Mouse (Mus musculus): Measurements from ENCODE around the gene Gsap. TPM values are rescaled to one million over a fixed set of nuclear protein-coding genes. Genes with fewer than 3 reads are reported as not detected.

The Gsap gene
- polyA plus RNA-seq, 1 experiment from 2014 or later: 1.7 TPM

- Histone ChIP-seq H3K36me3 (replicated peaks; ENCODE audit: control insufficient read depth, insufficient read depth, low read depth, low read length) (no peaks in the 10 kb centered on the region), H3K9ac (replicated peaks; ENCODE audit: low read length) (no peak overlapping the region), H3K4me2 (ENCODE audit: low read depth, low read length) (no peak overlapping the region), H3K27me3 (ENCODE audit: control insufficient read depth, insufficient read depth, low read length) (no peaks in the 10 kb centered on the region), H3K27ac (replicated peaks; ENCODE audit: low read depth, low read length) (no peak overlapping the region), H3K4me1 (ENCODE audit: control insufficient read depth, insufficient read depth, low read length) (no peaks in the 10 kb centered on the region), H3K9me3 (replicated peaks; ENCODE audit: control insufficient read depth, low read length) (no peaks in the 10 kb centered on the region), H3K4me3 (ENCODE audit: low read depth, low read length) (no peak overlapping the region)
- 71% methylated on average over 1 of the region's 1 CpGs for WGBS
- no peak for ATAC-seq (replicated peaks; ENCODE audit: insufficient number of reproducible peaks, low FRiP score, low TSS enrichment, low read depth)
- no peak for DNase-seq (ENCODE audit: low spot score)
Measured at GRCm38 (mm10) chr5:21153672-21154071, 32.4 kb upstream of the Gsap start.

GRCm38 (mm10) chr5:21156770-21157169 lies 29.3 kb upstream of the Gsap start:
- Histone ChIP-seq H3K27ac (replicated peaks; ENCODE audit: low read depth, low read length) (no peak overlapping the region), H3K4me1 (ENCODE audit: control insufficient read depth, insufficient read depth, low read length) (no peaks in the 10 kb centered on the region)
- no peak for ATAC-seq (replicated peaks; ENCODE audit: insufficient number of reproducible peaks, low FRiP score, low TSS enrichment, low read depth)

GRCm38 (mm10) chr5:21159536-21159935 lies 26.5 kb upstream of the Gsap start:
- Histone ChIP-seq H3K4me3 (ENCODE audit: low read depth, low read length) (no peak overlapping the region), H3K36me3 (replicated peaks; ENCODE audit: control insufficient read depth, insufficient read depth, low read depth, low read length) (no peaks in the 10 kb centered on the region), H3K27ac (replicated peaks; ENCODE audit: low read depth, low read length) (no peak overlapping the region), H3K9ac (replicated peaks; ENCODE audit: low read length) (no peak overlapping the region), H3K4me2 (ENCODE audit: low read depth, low read length) (no peak overlapping the region), H3K27me3 (ENCODE audit: control insufficient read depth, insufficient read depth, low read length) (no peaks in the 10 kb centered on the region), H3K9me3 (replicated peaks; ENCODE audit: control insufficient read depth, low read length) (no peaks in the 10 kb centered on the region), H3K4me1 (ENCODE audit: control insufficient read depth, insufficient read depth, low read length) (no peaks in the 10 kb centered on the region)
- no peak for ATAC-seq (replicated peaks; ENCODE audit: insufficient number of reproducible peaks, low FRiP score, low TSS enrichment, low read depth)
- WGBS: 88% methylated on average over 3 of the region's 3 CpGs
- DNase-seq (ENCODE audit: low spot score): no peak

More at GRCm38 (mm10) chr5:21156770-21157169, 29.3 kb upstream of the Gsap start:
- DNase-seq (ENCODE audit: low spot score): no peak
- no peak overlapping the region for H3K9ac ChIP-seq (replicated peaks; ENCODE audit: low read length)
- no peak overlapping the region for H3K4me3 ChIP-seq (ENCODE audit: low read depth, low read length)
- WGBS: 86% methylated on average over 3 of the region's 3 CpGs
- H3K36me3 ChIP-seq (replicated peaks; ENCODE audit: control insufficient read depth, insufficient read depth, low read depth, low read length): no peaks in the 10 kb centered on the region
- H3K9me3 ChIP-seq (replicated peaks; ENCODE audit: control insufficient read depth, low read length): no peaks in the 10 kb centered on the region
- H3K4me2 ChIP-seq (ENCODE audit: low read depth, low read length): no peak overlapping the region
- no peaks in the 10 kb centered on the region for H3K27me3 ChIP-seq (ENCODE audit: control insufficient read depth, insufficient read depth, low read length)

- no peak overlapping the region for H3K4me3 ChIP-seq (ENCODE audit: low read depth, low read length)
- ATAC-seq (replicated peaks; ENCODE audit: insufficient number of reproducible peaks, low FRiP score, low TSS enrichment, low read depth) (no peak), DNase-seq (ENCODE audit: low spot score) (no peak)
- no peak overlapping the region for H3K27ac ChIP-seq (replicated peaks; ENCODE audit: low read depth, low read length)
- WGBS: 81% methylated on average over 1 of the region's 1 CpGs
- H3K27me3 ChIP-seq (ENCODE audit: control insufficient read depth, insufficient read depth, low read length): no peaks in the 10 kb centered on the region
- no peaks in the 10 kb centered on the region for H3K4me1 ChIP-seq (ENCODE audit: control insufficient read depth, insufficient read depth, low read length)
- H3K36me3 ChIP-seq (replicated peaks; ENCODE audit: control insufficient read depth, insufficient read depth, low read depth, low read length): no peaks in the 10 kb centered on the region
- no peaks in the 10 kb centered on the region for H3K9me3 ChIP-seq (replicated peaks; ENCODE audit: control insufficient read depth, low read length)
- H3K9ac ChIP-seq (replicated peaks; ENCODE audit: low read length): no peak overlapping the region
- H3K4me2 ChIP-seq (ENCODE audit: low read depth, low read length): no peak overlapping the region
Measured at GRCm38 (mm10) chr5:21160781-21161180, 25.3 kb upstream of the Gsap start.

GRCm38 (mm10) chr5:21163421-21163820 lies 22.6 kb upstream of the Gsap start:
- Histone ChIP-seq H3K27ac (replicated peaks; ENCODE audit: low read depth, low read length) (no peak overlapping the region), H3K4me2 (ENCODE audit: low read depth, low read length) (no peak overlapping the region), H3K9ac (replicated peaks; ENCODE audit: low read length) (no peak overlapping the region), H3K4me3 (ENCODE audit: low read depth, low read length) (no peak overlapping the region), H3K27me3 (ENCODE audit: control insufficient read depth, insufficient read depth, low read length) (no peaks in the 10 kb centered on the region), H3K9me3 (replicated peaks; ENCODE audit: control insufficient read depth, low read length) (no peaks in the 10 kb centered on the region), H3K36me3 (replicated peaks; ENCODE audit: control insufficient read depth, insufficient read depth, low read depth, low read length) (no peaks in the 10 kb centered on the region), H3K4me1 (ENCODE audit: control insufficient read depth, insufficient read depth, low read length) (no peaks in the 10 kb centered on the region)
- DNase-seq (ENCODE audit: low spot score) (no peak), ATAC-seq (replicated peaks; ENCODE audit: insufficient number of reproducible peaks, low FRiP score, low TSS enrichment, low read depth) (no peak)
- 83% methylated on average over 3 of the region's 3 CpGs for WGBS

- Histone ChIP-seq H3K4me3 (ENCODE audit: low read depth, low read length) (no peak overlapping the region), H3K4me1 (ENCODE audit: control insufficient read depth, insufficient read depth, low read length) (no peaks in the 10 kb centered on the region), H3K27ac (replicated peaks; ENCODE audit: low read depth, low read length) (no peak overlapping the region), H3K27me3 (ENCODE audit: control insufficient read depth, insufficient read depth, low read length) (no peaks in the 10 kb centered on the region), H3K36me3 (replicated peaks; ENCODE audit: control insufficient read depth, insufficient read depth, low read depth, low read length) (no peaks in the 10 kb centered on the region), H3K9me3 (replicated peaks; ENCODE audit: control insufficient read depth, low read length) (no peaks in the 10 kb centered on the region), H3K9ac (replicated peaks; ENCODE audit: low read length) (no peak overlapping the region), H3K4me2 (ENCODE audit: low read depth, low read length) (no peak overlapping the region)
- no peak for DNase-seq (ENCODE audit: low spot score)
- no peak for ATAC-seq (replicated peaks; ENCODE audit: insufficient number of reproducible peaks, low FRiP score, low TSS enrichment, low read depth)
- 87% methylated on average over 8 of the region's 8 CpGs for WGBS
Measured at GRCm38 (mm10) chr5:21168689-21169345, 17.2 kb upstream of the Gsap start.

GRCm38 (mm10) chr5:21169346-21169745 lies 16.7 kb upstream of the Gsap start:
- DNase-seq (ENCODE audit: low spot score) (no peak), ATAC-seq (replicated peaks; ENCODE audit: insufficient number of reproducible peaks, low FRiP score, low TSS enrichment, low read depth) (no peak)
- Histone ChIP-seq H3K9me3 (replicated peaks; ENCODE audit: control insufficient read depth, low read length) (no peaks in the 10 kb centered on the region), H3K9ac (replicated peaks; ENCODE audit: low read length) (no peak overlapping the region), H3K27ac (replicated peaks; ENCODE audit: low read depth, low read length) (no peak overlapping the region), H3K4me2 (ENCODE audit: low read depth, low read length) (no peak overlapping the region), H3K4me1 (ENCODE audit: control insufficient read depth, insufficient read depth, low read length) (no peaks in the 10 kb centered on the region), H3K36me3 (replicated peaks; ENCODE audit: control insufficient read depth, insufficient read depth, low read depth, low read length) (no peaks in the 10 kb centered on the region), H3K27me3 (ENCODE audit: control insufficient read depth, insufficient read depth, low read length) (no peaks in the 10 kb centered on the region), H3K4me3 (ENCODE audit: low read depth, low read length) (no peak overlapping the region)
- 58% methylated on average over 3 of the region's 3 CpGs for WGBS

GRCm38 (mm10) chr5:21169877-21170276 lies 16.2 kb upstream of the Gsap start:
- H3K27ac ChIP-seq (replicated peaks; ENCODE audit: low read depth, low read length): no peak overlapping the region
- H3K4me1 ChIP-seq (ENCODE audit: control insufficient read depth, insufficient read depth, low read length): no peaks in the 10 kb centered on the region
- H3K27me3 ChIP-seq (ENCODE audit: control insufficient read depth, insufficient read depth, low read length): no peaks in the 10 kb centered on the region
- no peaks in the 10 kb centered on the region for H3K36me3 ChIP-seq (replicated peaks; ENCODE audit: control insufficient read depth, insufficient read depth, low read depth, low read length)
- no peak for ATAC-seq (replicated peaks; ENCODE audit: insufficient number of reproducible peaks, low FRiP score, low TSS enrichment, low read depth)
- H3K9me3 ChIP-seq (replicated peaks; ENCODE audit: control insufficient read depth, low read length): no peaks in the 10 kb centered on the region
- H3K9ac ChIP-seq (replicated peaks; ENCODE audit: low read length): no peak overlapping the region
- 81% methylated on average over 1 of the region's 1 CpGs for WGBS
- no peak for DNase-seq (ENCODE audit: low spot score)
- H3K4me3 ChIP-seq (ENCODE audit: low read depth, low read length): no peak overlapping the region
- no peak overlapping the region for H3K4me2 ChIP-seq (ENCODE audit: low read depth, low read length)
